Mouse (Mus musculus) C2C12 (cell line): ENCODE measurements around the gene Fzd1. TPM values are rescaled to one million over a fixed set of nuclear protein-coding genes. Genes with fewer than 3 reads are reported as not detected.

Experiments
- H3K27me3 ChIP-seq: one replicate; pipeline ENCODE4 v1.6.1; 2011; ENCODE audit not compliant: control insufficient read depth, insufficient read depth, insufficient read length
- H3K36me3 ChIP-seq: one replicate; pipeline ENCODE4 v1.6.1; 2011; ENCODE audit not compliant: control insufficient read depth, insufficient read depth
- H3K4me3 ChIP-seq: one replicate; pipeline ENCODE4 v1.5.1; 2011; ENCODE audit warnings: mild to moderate bottlenecking, control low read depth; ENCODE audit not compliant: poor library complexity, insufficient read depth, severe bottlenecking
- H3K79me2 ChIP-seq: one replicate; pipeline ENCODE4 v1.6.1; 2011; ENCODE audit not compliant: control insufficient read depth, insufficient read depth
- H3K79me3 ChIP-seq: one replicate; pipeline ENCODE4 v1.6.1; 2011; ENCODE audit warnings: low read depth, control low read depth
- H3ac ChIP-seq: one replicate; pipeline ENCODE3; 2011; ENCODE audit warnings: low read depth; ENCODE audit not compliant: control insufficient read depth, insufficient read length
- CEBPB ChIP-seq: IDR thresholded peaks from one replicate; pipeline ENCODE4 v1.6.1; 2011; ENCODE audit warnings: low read depth, mild to moderate bottlenecking, control low read depth, moderate library complexity
- CTCF ChIP-seq: IDR thresholded peaks from one replicate; pipeline ENCODE4 v1.5.1; 2011; ENCODE audit not compliant: control insufficient read depth, insufficient read depth, insufficient read length
- FOSL1 ChIP-seq: IDR thresholded peaks from one replicate; pipeline ENCODE4 v1.8.0; 2011; ENCODE audit warnings: mild to moderate bottlenecking, low read length; ENCODE audit not compliant: poor library complexity, insufficient read depth, severe bottlenecking
- MAX ChIP-seq: IDR thresholded peaks from one replicate; pipeline ENCODE4 v1.6.1; 2011; ENCODE audit warnings: mild to moderate bottlenecking, control low read depth
- MYOD1 ChIP-seq: IDR thresholded peaks from one replicate; pipeline ENCODE4 v1.6.1; 2011; ENCODE audit warnings: low read depth; ENCODE audit not compliant: control insufficient read depth, insufficient read length
- MYOG ChIP-seq: IDR thresholded peaks from one replicate; pipeline ENCODE4 v1.6.1; 2011; ENCODE audit not compliant: control insufficient read depth, insufficient read length; ENCODE audit errors: extremely low read depth
- USF1 ChIP-seq: IDR thresholded peaks from one replicate; pipeline ENCODE4 v1.6.1; 2011; ENCODE audit warnings: low read depth, mild to moderate bottlenecking, control low read depth, moderate library complexity
- polyA plus RNA-seq: library from polyadenylated mRNA; unstranded; fragments of >200 nt; fragmentation: generic; extraction: Trizol; gene quantifications from one replicate; pipeline ENCODE4 v1.2.1, GENCODE M21; 2012; ENCODE audit warnings: missing spikeins

Fzd1 gene
- polyA plus RNA-seq, 1 experiment = 15.6 TPM

GRCm38 (mm10) chr5:4791219-4791618 is 33.4 kb upstream of the Fzd1 start:
- TF ChIP-seq MAX (no peak), FOSL1 (no peak), MYOG (no peak), MYOD1 (no peak), USF1 (no peak), CTCF (no peak), CEBPB (no peak)

GRCm38 (mm10) chr5:4790265-4790664 is 32.4 kb upstream of the Fzd1 start:
- no peak overlapping the region for H3K4me3 ChIP-seq
- no peak for TF ChIP-seq FOSL1
- no peak for TF ChIP-seq MAX
- TF ChIP-seq MYOD1 = no peak
- TF ChIP-seq MYOG = no peak
- TF ChIP-seq CEBPB = no peak
- no peak for TF ChIP-seq CTCF
- no peak for TF ChIP-seq USF1
- H3K79me3 ChIP-seq = no peaks in the 10 kb centered on the region
- H3K79me2 ChIP-seq = no peaks in the 10 kb centered on the region
- H3K36me3 ChIP-seq = no peaks in the 10 kb centered on the region
- H3K27me3 ChIP-seq = no peaks in the 10 kb centered on the region
- H3ac ChIP-seq = no peak overlapping the region

More at GRCm38 (mm10) chr5:4791219-4791618, 33.4 kb upstream of the Fzd1 start:
- no peaks in the 10 kb centered on the region for H3K79me3 ChIP-seq
- H3K79me2 ChIP-seq = no peaks in the 10 kb centered on the region
- H3K27me3 ChIP-seq = no peaks in the 10 kb centered on the region
- no peak overlapping the region for H3K4me3 ChIP-seq
- no peaks in the 10 kb centered on the region for H3K36me3 ChIP-seq
- H3ac ChIP-seq = no peak overlapping the region

- H3ac ChIP-seq = no peak overlapping the region
- H3K79me2 ChIP-seq = no peaks in the 10 kb centered on the region
- no peaks in the 10 kb centered on the region for H3K79me3 ChIP-seq
Observed at GRCm38 (mm10) chr5:4788484-4788883, 30.6 kb upstream of the Fzd1 start.

DNA sequence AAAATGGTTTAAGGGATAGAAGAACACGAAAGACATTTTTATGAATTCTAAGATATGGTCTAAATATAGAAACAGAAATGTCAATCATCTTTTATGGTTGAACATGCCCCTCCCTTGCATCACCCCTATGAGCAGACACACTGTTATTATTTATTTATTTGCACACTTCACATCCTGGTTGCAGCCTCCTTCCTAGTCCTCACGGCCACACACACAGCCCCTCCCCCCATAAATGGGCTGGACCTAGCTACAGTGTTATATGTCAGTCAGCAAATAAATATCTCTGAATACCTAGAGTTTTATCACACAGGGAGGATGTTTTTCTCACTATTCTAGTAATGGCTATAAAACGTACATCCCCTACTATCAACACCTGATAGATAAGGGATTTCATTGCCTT is 29.0 kb upstream of the Fzd1 start:
- H3K79me2 ChIP-seq = no peaks in the 10 kb centered on the region
- no peaks in the 10 kb centered on the region for H3K27me3 ChIP-seq
- H3K36me3 ChIP-seq = no peaks in the 10 kb centered on the region
- no peaks in the 10 kb centered on the region for H3K79me3 ChIP-seq
- TF ChIP-seq MAX = no peak
- TF ChIP-seq CEBPB = no peak
- no peak for TF ChIP-seq CTCF
- no peak for TF ChIP-seq USF1
- TF ChIP-seq MYOG = no peak
- no peak for TF ChIP-seq FOSL1
- TF ChIP-seq MYOD1 = no peak
- no peak overlapping the region for H3ac ChIP-seq
- no peak overlapping the region for H3K4me3 ChIP-seq

More at GRCm38 (mm10) chr5:4788484-4788883, 30.6 kb upstream of the Fzd1 start:
- no peaks in the 10 kb centered on the region for H3K36me3 ChIP-seq
- no peak for TF ChIP-seq CTCF
- peak; percentile 37 for TF ChIP-seq FOSL1
- H3K4me3 ChIP-seq = no peak overlapping the region
- H3K27me3 ChIP-seq = no peaks in the 10 kb centered on the region

DNA sequence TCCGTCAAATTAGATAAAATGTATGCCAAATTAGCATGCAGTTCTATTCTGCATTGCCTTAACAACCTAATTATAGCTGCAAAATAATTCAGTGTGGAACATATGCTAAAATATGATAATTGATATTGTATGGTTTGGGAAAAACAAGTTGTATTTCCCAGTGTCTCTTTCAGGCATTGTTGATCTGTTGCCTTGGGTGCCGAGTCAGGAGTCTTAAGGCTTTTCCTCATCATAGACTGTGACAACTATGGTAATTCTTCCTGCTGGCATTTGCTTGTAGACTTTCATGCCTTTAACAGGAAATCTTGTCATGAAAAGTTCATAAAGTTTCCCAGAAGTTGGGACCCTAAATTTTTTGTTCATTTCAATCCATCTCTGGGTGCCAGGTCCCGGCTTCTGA is 20.4 kb upstream of the Fzd1 start:
- Histone ChIP-seq H3K27me3 (no peaks in the 10 kb centered on the region), H3ac (no peak overlapping the region), H3K4me3 (no peak overlapping the region), H3K36me3 (no peaks in the 10 kb centered on the region), H3K79me2 (no peaks in the 10 kb centered on the region), H3K79me3 (no peaks in the 10 kb centered on the region)
- TF ChIP-seq MYOG (no peak), USF1 (no peak), FOSL1 (no peak), MYOD1 (no peak), CTCF (no peak), CEBPB (no peak), MAX (no peak)

GRCm38 (mm10) chr5:4776495-4776894 is 18.7 kb upstream of the Fzd1 start:
- Histone ChIP-seq H3K79me2 (no peaks in the 10 kb centered on the region), H3K4me3 (no peak overlapping the region), H3ac (no peak overlapping the region), H3K27me3 (no peaks in the 10 kb centered on the region), H3K36me3 (no peaks in the 10 kb centered on the region), H3K79me3 (no peaks in the 10 kb centered on the region)
- no peak for TF ChIP-seq MAX
